Mouse (Mus musculus): ENCODE data around the gene Clpb.

Clpb gene

DNA sequence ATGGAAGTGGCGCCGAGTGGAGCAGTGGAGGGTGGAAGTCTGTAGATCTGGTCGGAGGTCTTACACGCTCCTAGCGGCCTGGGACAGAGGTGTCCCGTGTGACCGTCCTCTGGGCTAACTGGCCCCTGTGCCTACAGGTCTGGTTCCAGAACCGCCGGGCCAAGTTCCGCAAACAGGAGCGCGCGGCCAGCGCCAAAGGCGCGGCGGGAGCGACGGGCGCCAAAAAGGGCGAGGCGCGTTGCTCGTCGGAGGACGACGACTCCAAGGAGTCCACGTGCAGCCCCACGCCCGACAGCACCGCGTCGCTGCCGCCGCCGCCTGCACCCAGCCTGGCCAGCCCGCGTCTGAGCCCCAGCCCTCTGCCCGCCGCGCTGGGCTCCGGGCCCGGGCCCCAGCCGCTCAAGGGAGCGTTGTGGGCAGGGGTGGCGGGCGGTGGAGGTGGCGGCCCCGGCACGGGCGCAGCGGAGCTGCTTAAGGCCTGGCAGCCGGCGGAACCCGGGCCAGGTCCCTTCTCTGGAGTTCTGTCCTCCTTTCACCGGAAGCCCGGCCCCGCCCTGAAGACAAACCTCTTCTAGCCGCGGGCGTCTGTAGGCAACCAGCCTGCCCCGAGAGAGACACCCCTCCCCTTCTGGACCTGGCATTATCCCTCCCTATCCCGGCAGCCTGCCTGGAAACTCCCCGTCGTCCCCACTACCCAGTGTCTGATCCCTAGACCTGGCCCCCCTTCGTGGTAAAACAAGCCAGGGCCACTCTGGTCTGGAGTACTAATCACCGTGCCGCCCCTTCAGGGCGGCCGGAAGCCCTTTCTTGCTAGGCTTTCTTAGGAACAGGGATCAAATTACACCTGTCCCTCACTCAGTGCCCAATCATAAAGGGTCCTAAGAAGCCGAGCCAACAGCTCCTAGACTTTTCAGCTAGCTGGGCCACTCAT is 158.4 kb downstream of the Clpb start:
- DNase-seq (ENCODE audit: low read depth, low spot score) = peak; percentile 54

DNA sequence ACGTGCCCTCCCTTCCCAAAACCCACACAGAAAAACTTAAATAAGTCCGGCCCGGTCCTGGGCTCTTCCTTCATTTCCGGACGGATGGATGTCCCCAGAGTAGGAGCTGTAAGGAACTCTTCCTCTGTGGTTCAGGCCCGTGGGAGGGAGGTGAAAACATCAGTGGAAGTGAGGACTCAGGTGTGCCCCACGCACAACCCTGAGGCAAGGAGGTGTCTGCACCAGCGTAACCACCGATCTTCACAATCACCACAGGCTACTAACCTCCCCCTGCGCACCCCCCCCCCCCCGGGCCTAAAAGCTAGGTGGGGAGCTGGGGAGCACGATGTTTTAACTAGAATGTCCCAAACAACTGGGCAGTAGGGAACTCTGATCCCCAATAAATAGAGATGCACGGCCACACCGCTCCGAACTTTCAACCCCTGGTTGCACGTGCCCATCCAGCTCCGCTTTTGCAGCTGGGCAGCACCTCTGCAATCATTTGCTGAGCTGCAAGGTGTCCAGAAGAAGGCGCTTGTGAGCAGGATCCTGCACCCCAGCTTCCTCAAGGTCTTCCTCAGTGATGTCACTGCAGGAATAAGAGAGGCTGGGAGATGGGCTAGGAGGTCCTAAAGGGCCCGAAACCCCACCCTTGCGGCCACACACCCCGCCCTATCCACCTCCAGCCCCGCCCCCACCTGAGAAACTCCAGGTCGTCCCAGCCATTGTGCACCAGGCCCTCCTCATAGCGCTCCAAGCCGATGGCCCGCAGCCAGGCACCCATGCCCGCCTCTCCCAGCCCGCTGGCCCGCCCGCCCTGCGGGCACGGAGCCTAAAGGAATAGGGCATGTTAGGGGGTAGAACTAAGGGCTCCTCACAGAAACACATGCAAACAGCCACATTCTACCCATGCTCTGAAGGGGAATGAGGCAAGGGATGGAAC is 159.7 kb downstream of the Clpb start:
- DNase-seq (ENCODE audit: low read depth, low spot score) = no peak

DNA sequence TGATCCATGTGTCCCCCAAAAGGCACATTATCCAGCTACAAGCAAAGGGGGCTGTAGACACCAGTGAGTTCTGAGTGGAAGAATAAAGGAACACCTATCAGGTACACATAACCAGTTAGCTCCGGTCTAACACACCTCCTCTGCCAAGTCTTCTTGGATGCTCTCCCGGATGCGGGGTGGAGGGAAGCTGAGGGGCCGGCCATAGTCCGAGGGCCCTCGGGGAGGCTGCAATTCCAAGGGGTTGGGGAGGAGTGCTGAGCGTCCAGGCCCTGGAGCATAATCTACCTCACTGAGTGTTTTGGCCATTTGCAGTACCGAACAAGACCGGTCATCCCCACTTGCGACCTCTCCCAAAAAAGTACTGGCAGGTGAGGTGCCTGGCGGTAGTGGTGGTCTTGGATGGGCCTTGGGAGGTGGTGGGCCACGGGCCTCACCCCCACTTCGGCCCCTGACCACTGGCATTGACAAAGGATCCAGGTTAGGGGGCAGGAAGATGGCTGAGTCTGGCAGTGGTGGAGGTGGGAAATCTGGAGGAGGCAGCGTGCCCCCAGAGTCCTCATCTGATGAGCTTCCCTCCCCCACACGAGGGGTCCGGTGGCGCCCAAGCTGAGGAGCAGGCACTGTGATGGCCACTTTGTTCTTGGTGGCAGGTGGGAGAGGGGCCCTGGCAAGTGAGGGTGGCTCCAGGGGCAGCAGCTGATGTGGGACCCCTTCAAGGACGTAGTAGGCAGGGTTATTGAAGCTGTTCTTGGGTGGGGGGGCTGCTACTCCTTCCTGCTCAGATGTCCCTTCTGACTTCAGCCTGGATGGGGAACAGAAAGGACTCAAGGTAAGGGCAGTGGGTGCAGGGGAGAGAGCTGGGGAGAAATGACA is 160.6 kb downstream of the Clpb start:
- DNase-seq (ENCODE audit: low read depth, low spot score) = no peak

DNA sequence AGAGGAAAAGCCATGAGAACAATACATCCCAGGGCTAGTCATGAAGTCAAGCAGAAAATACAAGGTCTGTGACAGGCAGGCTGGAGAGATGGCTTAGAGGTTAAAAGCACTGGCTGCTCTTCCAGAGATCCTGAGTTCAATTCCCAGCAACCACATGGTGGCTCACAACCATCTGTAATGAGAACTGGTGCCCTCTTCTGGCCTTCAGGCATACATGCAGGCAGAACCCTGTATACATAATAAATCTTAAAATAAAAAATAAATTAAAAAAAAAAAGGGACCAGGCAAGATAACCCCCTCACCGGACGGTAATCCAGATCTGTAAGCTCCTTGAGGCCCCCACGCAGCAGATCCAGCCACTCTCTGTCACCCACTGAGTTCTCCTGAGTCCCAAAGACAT is 166.9 kb downstream of the Clpb start:
- no peak for DNase-seq (ENCODE audit: low read depth, low spot score)

DNA sequence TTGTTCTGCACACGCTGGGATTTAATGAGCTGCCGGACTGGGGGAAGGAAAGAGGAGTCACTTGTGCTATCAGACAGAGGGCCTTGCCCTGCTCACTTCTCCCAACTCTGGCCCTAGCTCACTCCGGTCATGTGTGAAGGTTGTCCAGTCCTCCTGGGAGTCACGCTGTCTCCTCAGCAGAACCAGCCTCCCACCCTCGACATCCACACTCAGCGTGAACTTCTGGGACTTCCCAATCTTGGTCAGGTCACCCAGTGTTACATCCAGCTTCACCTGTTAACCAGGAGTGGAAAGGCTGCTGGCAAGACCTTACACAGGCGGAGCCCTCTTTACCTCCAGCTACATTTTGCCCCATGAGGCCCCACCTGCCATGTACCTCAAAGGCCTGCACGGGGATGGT is 168.0 kb downstream of the Clpb start:
- DNase-seq (ENCODE audit: low read depth, low spot score) = no peak

DNA sequence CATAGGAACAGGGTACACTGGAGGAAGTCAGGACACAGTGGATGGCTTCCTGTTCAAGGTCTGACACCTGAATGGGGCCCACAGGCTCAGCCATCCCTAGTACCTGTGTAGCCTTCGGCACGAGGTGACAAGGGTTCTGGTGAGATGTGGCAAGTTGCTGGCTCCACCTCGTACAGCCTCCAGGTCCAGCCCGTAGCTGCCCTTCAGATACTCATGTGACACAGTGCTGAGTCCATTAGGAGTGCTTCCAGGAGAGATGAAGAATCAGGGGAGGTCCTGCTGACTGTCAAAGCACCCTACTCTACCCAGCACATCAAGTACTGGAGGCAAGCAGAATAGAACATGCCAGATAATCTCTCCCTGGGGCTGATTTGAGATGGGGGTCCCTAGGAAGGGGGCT is 168.9 kb downstream of the Clpb start:
- no peak for DNase-seq (ENCODE audit: low read depth, low spot score)

DNA sequence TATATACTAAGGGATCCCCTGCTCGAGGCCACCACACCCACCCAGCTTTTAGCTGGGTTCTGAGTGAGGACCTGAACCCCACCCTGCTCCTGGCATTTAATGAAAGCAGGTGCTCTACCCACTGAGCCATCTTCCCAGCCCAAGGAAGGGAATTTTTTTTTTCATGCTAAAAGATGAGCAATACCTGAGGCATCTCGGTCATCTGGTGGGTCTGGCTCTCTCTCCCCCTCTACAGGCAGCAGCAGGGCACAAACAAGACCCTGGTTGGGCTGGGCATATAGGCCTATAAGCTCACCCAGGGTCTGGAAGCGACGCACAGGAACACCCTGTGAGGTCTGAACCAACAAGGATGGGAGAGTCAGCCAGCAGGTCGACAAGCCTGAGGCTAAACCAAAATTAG is 169.9 kb downstream of the Clpb start:
- no peak for DNase-seq (ENCODE audit: low read depth, low spot score)

DNA sequence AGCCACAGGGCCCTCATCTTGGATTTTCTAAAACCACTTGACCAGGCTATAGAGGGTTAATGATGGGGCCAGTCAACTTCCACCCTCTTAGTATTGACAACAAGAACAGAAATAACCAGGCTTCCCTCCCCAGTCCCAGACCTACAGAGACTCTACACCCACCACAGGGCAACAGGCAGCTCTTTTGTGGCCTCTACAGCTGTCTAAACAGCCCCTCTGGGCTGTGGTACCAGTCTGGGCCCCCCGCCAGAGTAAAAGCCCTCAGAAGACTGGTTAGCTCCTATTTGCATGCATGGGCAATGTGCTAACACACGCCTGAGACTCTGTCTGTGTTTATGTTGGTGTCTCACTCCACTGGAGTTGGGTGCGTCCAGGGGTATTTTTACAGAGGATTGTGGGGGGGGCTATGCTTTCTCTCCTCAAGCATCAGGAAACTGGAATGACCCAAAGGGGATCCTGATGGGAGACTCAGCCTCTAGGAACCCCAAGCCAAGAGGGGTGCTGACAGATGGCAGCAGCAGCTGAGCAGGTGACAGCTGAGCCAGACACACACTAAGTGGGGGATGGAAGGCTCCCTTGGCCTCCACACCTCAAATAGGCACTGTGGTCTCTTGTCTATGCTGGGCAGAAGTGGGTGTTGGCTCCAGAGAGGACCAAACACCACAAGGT is 170.6 kb downstream of the Clpb start:
- no peak for DNase-seq (ENCODE audit: low read depth, low spot score)

DNA sequence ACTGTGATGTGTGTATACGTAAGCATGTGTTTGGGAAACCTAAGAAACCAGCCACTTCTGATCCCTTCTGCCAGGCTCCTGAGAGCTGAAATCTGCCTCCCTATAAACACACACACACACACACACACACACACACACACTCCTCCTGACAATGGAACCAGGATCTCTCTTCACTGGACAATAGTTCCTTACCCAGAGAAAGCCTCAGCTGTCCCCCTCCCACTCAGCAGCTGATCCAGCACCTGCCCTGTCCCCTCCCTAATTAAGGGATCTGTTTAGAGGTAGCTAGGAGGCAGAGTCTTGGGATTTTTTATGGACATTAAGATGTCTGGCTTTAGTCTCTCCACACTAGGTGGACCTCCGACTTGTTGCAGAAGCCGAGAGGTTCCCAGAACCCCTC is 171.5 kb downstream of the Clpb start:
- DNase-seq (ENCODE audit: low read depth, low spot score) = no peak

DNA sequence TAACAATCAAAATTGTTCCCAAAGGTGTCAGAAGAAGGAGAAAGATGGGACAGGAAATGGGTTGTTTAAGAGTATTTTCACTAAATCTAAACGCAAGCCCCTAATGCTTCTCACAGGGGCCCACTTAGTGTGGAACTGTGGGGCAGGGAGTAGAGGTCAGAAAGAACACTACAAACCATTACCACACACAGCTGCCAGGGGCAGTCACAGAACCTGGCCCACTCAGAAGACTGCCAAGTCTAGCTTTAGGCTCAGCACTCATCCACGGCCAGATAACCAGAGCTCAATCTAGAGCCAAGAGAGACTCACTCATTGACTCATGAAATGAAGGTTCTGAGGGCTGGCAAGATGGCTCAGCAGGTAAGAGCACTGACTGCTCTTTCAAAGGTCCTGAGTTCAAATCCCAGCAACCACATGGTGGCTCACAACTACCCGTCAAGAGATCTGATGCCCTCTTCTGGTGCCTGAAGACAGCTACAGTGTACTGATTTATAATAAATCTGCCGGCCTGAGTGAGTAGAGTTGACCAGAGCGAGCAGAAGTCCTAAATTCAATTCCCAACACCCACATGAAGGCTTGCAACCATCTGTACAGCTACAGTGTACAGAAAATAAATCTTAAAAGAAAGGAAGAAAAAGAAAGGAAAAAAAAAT is 172.2 kb downstream of the Clpb start:
- DNase-seq (ENCODE audit: low read depth, low spot score) = no peak

DNA sequence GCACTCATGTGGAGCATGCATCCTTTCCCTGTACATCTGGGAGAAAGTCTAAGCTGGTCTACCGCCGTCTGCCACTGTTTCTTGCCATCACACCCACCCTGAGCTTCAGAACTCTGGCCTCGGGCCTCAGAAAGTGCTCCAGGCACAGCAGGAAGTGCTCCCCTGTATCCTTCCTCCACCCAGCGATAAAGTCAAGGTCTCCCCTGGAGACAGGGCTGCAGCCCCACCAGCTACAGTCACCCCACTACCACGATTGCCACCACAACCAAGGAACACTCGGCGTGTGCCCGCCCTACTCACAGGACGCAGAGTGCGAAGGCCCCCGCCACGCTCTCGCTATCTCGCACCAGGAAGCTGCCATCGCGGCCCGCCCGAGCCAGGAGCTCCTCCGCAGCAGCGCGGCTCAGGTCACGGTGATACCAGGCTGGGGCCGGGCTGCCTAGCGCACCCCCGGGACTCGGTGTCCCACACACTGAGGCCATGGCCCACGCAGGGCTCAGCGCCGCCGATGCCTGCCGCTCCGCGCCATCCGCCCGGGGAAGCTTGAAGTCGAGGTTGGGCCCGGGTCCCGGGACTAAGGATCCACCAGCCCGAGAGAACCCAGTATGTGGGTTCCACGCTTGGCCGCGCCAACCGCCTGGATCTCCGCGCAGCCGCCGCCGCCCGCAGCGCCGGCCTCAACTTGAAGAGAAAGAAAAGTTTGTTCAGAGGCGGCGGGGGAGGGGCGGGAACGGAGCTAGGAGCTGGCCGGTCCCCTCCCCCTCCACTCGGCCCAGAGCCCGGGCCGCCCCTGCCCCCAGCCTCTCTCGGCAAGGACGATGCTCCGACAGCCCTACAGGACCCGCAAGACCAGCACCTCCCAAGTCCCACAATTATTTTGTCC is 173.1 kb downstream of the Clpb start:
- peak; percentile 63 for DNase-seq (ENCODE audit: low read depth, low spot score)

DNA sequence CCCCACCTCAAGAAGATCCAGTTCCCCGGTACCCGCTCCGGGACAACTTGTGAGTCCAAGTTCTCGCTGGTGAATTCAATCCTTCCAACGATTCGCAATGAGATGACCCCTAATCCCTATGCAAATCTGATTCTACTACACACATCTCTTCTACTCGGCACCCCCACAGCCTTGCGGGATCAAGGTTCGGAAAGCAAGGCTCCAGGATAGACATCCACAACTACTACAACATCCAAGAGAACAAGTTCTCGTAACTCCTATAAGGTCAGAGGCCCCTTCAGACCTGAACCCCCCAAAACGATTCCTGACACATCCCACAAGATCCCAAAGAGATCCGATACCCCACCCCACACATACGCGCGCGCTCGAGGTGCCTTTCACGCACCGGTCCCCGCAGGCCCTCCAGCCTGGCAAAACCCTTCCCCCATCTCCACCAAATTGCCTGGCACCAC is 173.7 kb downstream of the Clpb start:
- no peak for DNase-seq (ENCODE audit: low read depth, low spot score)

DNA sequence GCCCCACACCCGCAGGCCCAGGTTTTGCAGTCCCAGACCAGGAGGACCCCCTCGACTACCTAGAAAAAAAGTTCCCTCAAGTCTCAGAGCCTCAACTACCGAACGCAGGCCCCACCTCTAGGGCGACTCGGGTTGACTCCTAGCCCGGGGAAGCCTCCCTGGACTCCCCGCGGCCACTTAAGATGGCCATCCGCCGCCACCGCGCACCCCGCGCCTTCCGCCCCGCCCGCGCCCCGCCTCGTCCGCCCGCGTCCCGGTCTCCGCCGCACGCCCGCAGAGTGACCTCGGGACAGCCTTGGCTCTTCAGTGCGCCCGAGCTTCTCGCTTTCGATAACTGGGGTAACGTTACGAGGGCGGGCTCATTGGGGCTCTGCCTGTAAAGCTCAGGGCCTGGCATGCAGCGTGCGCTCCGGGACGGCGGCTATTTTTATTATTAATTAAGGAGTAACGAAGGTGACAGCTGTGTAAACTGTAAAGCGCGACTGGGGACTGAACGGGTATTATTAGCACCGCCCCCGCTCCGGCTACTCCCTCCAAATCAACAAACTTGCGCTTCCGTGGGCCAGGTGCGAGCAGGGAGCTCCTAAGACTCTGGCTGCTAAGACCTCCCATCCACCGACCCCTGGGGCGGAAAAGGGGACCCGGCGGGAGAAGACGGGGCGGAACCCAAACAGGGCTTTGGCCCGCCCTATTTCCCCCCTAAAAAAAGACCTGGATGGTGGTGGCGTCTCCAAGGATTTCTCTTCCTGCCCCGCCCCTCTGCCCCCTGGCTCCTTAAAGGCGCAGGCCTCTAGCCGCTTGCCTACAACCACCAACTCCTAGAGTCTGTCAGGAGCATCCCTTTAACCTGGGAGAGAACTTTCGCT is 174.4 kb downstream of the Clpb start, which contains the start of gene Inppl1:
Gene Inppl1 (minus strand): TSS at position 624 of the 866 bp plus-strand sequence.
- peak; percentile 80 for DNase-seq (ENCODE audit: low read depth, low spot score)

DNA sequence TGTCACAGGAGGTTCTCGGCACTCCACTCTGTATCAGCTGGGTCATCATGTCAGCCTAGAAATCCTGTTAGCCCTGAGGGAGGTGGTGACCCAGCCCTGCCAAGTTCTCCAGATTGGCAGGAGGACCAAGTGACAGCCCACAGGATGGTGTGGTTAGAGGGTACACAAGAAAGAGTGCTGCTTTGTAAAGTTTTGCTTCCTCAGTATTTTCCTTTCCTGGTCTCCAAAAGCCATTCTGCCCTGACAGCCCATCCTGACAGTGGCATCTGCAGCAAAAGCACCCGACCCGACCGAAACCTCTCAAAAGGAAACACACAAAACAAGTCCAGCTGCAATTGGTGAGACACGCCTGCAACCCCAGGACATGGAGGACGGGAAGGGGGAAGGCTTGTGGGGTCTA is 180.8 kb downstream of the Clpb start:
- DNase-seq (ENCODE audit: low read depth, low spot score) = no peak
